Mouse (Mus musculus) right cerebral cortex, postnatal 4 days (tissue): ENCODE data around the gene Atcay.
A peak's percentile ranks its signal among the peaks of the same experiment; 100 is the strongest.
"Not testable (repeated sequence)": the region's sequence is repeated elsewhere in the genome, so short reads cannot be mapped to it uniquely, and the experiment has no call there.

Experiments
- DNase-seq: peaks from one replicate; pipeline ENCODE4 v3.0.0-alpha.2; 2022

Gene Atcay

DNA sequence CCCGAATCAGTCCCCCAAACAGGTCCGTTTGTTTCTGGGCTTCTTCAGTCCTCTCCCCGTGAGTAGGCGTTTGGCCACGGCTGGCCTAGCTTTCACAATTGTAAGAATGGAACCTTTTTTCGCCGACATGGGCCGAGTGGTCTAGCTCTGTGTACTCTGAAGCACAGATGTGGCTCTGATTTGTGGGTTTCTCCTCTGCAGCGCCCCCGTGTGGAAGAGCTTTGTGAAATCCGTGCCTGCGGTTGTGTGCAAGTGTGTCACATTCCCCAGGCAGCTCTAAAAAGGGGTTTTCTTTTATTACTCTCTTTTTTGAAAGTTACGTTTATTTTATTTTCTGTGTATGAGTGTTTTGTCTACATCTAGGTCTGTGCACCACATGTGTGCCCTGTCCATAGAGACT, 10.2 kb upstream of the Atcay start:
- DNase-seq = peak; percentile 78

DNA sequence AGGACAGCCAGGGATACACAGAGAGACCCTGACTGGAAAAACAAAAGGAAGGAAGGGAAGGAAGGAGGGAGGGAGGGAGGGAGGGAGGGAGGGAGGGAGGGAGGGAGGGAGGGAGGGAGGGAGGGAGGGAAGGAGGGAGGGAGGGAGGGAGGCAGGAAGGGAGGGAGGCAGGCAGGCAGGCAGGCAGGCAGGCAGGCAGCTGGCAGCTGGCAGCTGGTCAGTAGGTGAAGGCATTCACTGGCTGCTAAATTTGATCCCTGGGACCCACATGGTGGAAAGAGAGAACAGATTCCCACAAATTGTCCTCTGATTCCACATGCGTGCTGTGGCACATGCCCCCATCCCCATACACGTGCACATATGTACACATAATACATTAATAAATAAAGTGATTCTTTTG, 8.0 kb upstream of the Atcay start:
- no peak for DNase-seq

DNA sequence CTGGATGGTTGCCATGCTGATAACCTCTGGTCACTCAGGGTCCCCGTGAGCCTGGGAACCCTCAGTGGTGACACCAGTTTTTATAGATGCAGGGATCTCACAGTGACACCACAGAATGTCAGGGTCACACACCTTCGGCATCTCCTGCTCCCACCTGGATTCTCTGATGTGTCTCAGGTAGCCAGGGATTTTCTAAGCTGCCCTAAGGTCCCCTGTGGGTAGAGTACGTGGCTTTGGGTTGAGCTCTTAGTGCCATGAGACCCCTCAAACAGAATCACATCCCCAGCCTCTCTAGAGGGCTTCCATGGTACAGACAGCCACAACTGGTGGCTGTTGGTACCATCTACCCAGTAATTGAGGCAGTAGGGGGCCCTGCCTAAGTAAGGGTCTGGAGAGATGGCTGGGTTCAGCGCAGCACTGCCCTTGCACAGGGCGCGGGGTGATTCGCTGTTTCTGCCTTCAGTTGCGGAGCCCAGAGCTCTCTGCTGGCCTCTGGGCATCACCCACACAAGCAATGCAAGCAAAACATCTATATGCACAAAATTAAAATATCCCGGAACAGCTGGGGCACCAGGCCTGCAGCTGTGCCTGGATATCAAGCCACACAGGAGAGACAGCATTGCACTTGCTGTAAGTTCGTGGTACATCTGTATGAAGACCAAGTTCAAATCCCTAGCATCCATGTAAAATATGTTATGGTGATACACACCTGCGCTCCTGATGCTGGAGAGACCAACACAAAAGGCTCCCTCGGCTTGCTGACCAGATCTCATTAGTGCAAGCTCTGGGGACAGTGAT, 6.0 kb upstream of the Atcay start:
- no peak for DNase-seq

DNA sequence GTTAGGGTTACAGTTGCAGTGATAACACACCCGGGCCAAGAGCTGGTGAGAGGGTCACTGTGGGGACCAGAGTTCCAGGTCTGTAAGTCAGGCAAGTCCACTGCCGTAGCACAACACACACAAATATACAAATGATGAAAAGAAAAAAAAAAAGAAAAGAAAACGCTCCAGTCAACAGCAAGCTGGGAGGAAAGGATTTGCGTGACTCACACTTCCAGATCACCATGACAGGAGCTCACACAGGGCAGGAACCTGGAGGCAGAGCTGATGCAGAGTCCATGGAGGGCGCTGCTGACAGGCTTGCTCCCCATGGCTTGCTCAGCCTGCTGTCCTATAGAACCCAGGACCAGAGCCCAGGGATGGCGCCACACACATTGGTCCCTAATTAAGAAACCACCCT, 3.6 kb upstream of the Atcay start:
- no peak for DNase-seq

DNA sequence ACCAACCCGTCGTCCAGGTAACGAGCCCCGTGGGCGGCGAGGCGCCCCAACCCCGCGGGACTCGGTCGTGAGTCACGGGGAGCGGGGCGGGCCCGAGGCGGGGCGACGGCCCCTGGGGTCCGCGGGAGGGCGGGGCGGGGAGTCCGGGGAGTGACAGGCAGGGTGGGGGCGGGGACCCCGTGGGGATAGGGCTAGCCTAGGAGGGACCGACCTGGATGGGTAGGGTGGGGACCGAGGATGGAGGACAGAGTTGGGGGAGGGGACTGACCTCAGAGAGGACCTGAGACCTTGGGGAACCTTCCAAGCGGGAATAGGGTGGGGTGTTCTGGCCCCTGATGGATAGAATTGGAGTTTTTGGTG, 2.6 kb upstream of the Atcay start:
- no peak for DNase-seq

DNA sequence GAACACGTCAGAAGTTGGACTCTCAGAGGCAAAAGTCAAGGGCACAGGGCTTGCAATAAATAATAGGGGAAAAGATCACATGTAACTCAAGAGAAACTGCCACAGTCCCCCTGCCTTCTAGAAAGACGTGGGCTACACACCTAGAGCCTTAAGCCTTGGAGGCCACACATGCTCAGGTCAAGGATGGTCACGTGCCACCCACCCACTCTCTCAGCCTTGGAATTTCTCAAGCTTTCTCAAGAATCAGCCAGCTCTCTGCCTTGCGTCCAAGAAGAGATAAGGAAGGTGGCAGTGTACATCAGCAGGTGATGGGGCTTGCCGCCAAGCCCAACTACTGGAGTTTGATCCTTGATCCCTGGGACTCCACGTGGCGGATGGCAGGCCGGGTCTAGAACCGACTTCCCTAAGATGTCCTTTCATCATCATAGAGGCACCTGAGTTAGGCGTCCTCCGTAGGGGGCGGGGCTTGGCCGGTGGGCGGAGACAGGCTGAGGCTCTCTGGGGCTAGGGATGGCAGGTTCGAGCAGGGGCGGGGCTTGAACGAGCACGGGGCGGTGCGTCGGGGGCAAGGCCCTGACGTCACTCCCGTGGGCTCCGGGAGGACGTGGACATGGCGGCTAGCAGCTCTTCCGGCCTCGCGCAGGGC, 2.1 kb upstream of the Atcay start, which contains the start of gene Zfr2:
TSS of gene Zfr2 (plus strand) at position 576 of the 646 bp plus-strand sequence.
- peak; percentile 85 for DNase-seq

DNA sequence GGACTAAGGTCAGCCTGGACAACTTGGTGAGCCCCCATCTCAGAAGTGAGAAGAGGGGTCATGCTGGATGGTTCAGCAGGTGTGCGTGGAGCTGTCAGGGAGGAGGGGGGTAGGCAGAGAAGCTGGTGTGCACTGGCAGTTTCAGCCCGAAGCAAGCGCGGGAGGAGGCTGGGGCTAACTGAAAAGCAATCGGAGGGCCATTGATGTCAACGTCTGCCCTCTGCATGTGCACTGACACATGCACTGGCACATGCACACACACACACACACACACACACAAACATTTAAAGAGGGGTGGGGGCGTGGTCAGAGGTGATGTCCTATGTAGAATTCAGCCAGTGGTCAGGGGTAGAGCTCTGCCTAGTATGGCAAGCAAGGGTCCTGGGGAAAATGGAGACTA, 803 bp upstream of the Atcay start:
- DNase-seq = no peak

DNA sequence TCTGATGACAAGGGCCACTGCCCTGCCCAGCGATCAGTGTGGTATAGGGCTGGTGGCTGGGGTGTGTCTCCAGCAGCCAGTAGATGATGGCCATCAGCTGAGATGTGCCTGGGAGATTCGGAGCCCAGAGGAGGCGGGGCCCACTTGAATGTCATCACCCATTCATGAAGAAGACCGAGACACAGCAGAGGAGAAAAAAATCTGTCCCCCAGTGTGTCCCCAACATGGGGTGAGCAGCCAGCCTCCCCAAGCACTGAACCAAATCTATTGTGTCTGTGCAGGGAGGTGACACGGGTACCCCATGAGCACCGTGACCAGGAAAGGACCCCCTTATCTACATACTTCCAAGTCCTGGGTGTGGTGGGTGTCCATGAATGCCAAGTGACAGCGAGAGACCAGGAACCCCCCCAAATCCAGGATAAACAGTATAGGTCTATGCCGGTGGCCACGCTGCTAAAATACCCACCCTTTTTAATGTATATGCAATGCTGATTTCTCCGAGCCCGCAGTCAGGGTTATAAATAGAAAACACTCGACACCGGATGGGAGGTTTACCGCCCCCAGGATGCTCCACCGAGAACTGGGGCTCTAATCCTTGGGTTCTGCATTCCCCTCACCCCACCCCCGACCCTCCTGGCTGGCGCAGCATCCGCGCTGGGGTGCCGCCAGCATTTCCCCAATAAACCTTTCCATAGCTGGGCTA, 747 bp downstream of the Atcay start:
- no peak for DNase-seq

DNA sequence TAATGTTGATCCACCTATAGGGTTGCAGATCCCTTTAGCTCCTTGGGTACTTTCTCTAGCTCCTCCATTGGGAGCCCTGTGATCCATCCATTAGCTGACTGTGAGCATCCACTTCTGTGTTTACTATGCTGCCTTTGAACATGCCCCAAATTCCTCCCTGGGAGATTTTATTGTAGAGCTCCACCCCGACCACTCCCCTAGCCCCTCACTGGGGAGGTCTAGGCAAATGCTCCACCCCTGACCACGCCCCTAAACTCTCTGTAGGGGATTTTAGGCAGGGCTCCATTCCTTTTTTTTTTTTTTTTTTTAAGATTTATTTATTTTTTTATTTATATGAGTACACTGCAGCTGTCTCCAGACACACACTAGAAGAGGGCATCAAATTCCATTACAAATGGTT, 6.9 kb downstream of the Atcay start:
- DNase-seq = not testable (repeated sequence)

DNA sequence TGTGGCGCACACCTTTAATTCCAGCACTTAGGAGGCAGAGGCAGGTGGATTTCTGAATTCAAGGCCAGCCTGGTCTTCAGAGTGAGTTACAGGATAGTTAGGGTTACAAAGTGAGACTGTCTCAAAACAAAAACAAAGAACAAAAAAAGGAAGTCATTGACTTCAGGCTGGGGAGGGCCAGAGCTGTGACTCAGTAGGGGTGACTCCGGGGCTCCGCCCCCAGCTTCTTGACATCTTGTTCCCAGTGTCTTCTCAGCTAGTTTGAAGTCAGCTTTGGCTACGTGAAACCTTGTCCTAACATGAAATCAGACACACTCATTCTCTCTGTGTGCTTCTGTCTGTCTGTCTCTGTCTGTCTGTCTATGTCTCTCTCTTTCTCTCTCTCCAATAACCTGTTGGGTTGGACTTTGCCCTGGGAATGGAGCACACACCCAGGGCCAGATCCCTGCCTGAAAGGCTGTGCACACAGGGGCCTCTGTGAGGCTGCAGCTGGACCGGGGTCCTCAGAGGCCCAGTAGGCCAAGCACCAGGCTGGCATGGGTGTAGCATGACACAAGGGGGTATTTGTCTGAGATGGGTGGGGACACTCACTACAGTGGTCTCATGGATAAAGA, 9.1 kb downstream of the Atcay start:
- no peak for DNase-seq

DNA sequence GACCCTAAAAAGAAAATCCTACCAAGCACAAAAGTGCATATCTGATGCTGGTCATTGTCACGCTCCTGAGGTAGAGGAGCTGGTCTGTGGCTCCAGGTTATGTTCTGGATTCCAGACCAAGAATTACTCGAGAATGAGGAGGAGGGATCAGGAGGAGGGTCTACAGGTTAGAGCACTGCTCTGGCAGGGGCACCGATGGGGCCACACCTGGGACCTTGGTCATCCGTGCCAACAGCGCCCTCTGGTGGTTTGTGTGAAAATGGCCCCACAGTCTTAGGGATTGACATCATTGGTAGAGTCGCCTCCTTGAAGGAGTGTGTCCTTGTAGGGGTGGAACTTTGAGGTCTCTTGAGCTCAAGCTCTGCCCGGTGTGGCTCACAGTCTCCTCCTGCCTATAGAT, 12.7 kb downstream of the Atcay start:
- peak; percentile 66 for DNase-seq

DNA sequence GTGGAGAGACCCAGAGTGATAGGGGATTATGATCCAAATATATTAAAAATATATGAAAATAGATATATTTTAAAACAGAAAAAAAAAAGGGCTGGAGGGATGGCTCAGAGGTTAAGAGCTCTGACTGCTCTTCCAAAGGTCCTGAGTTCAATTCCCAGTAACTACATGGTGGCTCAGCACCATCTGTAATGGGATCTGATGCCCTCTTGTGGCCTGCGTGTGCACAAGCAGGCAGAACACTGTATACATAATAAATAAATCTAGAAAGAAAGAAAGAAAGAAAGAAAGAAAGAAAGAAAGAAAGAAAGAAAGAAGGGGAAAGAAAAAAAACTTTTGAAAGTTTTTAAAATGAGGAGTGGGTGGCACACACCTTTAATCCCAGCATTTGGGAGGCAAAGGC, 13.4 kb downstream of the Atcay start:
- not testable (repeated sequence) for DNase-seq

DNA sequence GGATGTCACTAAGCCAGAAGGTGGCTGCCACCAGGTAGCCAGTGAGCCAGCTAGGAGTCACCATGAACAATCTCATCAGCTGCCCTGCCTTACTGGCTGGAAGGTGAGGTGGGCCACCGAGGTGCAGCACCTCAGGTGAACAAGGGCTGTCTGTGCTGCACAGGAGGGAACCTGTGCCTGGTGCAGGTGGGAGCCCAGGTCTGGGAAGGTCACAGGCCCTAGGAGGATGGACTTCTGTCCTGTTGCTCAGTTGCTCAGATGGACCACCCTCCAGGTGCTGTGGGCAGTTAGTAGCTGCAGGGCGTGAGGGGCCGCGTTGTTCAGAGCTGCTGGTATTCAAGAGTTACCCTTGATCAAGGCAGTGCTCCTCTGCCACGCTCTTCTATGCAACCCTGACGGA, 13.8 kb downstream of the Atcay start:
- no peak for DNase-seq

DNA sequence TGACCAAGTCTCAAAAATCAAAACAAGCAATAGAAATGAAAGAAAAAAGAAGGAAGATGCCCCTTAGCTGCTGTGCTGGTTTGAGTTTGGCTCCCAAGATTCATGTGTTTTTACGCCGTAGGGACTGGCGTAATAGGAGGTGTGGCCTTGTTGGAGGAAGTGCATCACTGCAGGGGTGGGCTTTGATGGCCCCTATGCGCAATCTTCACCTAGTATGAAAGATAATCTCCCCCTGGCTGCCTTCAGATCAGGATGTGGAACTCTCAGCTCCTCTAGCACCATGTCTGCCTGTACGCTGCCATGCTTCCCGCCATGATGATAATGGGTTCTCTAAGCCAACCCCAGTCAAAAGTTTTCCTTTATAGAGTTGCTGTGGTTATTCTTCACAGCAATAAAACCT, 14.4 kb downstream of the Atcay start:
- DNase-seq = no peak

DNA sequence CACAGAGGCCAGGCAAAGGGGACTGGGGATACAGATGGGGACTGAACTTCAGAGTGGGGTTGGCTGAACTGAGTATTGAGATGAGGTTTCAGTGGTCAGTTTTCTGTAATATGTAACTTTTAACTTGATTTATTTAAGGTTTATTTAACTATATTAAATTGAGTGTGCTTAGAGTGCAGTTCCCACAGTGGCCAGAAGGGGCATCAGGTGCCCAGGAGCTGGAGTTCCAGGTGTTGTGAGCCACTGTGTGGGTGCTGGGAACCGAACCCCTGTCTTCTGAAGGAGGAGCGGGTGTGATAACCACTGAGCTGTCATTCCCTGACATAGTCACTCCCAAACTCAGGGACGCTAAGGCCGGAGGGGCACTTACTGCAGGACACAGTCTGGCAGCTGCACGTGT, 20.5 kb downstream of the Atcay start:
- no peak for DNase-seq

DNA sequence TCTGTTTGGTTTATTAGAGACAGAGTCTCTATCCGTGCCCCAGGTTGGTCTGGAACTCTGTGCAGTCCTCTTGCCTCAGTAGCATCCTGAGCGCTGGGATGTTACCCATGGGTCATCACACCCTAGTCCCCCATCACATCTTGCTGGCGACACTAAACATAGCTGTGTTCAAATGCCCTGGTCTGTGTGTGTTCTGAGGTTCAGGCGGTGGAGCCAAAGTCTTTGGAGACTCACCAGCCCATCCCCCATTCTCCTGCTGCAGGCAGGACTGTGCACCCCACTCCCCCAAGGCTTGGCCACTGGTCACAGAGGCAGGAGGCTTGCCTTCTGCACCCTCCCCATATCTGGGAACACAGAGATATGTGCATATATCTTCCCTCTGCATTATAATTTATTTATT, 26.5 kb downstream of the Atcay start:
- DNase-seq = no peak

DNA sequence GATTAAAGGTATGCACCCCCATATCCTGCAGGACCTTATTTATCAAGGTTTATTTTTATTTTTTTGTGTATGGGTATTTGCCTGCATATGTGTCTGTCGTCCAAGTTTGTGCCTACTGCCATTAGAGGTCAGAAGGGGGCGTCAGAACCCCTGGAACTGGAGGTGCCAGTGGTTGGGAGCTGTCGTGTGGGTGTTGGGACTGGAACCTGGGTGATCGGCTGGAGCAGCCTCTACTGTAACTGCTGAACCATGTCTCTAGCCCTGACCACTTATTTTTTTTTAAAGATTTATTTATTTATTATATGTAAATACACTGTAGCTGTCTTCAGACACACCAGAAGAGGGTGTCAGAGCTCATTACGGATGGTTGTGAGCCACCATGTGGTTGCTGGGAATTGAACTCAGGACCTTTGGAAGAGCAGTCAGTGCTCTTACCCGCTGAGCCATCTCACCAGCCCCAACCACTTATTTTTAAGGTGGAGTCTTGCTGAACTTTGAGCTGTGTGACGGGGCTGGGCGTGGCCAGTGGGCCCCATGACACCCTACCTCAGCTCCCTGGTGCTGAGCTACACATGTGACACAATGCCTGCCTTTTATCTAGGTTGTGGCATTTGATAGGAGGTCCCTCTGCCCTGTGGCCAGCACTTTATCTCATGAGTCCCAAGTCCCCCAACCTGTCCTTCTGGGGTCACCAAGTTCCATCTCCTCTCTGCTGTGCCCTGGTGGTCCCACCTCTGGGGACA, 27.5 kb downstream of the Atcay start:
- DNase-seq = no peak

DNA sequence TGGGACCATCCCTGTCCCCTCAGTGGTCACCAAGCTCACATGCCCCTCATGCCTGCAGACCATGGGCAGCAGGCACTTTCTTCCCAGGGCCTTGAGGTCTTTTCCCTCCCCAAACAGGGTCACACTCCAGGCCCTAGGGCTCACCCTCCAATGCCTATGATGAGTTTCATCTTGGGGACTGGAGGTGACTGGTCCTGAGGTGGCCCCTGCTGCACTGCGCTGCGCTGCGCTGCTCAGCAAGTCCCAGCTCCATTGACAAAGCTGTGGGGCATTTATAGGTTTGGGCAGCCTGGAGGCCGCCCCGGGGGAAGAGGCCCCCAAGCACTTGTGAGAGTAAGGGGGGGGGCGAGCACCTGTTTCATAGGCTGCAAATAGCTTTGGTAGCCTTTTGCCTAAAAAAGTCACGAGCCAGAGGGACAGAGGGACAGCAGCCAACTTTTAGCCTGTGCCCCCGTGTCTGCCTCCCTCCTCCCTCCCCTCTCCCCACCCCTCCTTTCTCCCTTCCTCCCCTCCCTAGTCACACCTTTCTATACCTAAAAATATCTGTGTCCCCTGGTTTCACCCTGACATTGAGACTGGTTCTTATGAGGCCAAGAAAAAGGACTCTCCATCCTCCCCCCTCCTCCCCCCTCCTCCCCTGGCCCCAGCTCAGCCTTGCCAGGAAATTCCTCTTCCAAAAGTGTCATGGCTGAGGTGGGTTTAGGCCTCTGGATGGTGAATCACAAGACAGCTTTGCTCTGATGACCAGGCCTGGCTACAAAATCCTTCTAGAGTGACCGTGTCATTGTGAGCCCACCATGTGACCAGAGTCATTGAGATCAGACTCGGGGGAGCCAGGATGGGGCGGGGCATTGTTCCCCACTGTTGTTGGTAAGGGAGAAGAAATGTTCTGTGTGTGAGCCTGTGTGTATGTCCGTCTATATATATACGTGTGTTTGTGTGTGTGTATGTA, 28.6 kb downstream of the Atcay start, which contains the start of gene Nmrk2:
TSS of gene Nmrk2 (minus strand) at position 245 of the 952 bp plus-strand sequence.
- DNase-seq = no peak

DNA sequence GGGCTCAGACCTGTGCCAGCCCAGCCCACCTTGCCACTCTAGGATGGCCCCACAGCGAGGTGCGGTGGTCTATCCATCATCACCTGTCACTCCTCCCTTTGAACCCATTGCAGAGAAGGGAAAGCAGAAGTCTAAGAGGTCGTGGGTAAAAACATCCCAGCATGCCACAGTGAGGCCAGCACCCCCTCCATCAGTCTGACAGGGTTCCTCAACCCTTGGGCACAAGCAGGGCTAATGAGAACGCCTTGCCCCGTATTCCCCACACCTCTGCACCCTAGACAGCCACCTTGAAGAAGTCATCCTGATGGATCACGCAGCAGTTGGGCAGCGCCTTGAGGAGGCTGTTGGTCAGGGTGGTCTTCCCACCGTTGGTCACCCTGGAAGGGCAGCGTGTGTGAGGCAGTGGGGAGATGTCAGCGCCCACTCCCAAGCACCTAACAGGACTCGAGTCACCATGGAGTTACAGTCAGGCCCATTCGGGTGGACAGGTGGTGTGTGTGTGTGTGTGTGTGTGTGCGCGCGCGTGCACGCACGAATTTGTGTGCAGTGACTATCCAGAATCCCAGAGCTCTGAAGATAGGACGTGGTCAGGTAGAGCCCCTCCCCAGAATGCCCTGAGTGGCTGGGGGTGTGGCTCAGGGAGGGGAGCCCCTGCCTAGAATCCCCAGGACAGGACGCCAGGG, 29.9 kb downstream of the Atcay start:
- DNase-seq = no peak

DNA sequence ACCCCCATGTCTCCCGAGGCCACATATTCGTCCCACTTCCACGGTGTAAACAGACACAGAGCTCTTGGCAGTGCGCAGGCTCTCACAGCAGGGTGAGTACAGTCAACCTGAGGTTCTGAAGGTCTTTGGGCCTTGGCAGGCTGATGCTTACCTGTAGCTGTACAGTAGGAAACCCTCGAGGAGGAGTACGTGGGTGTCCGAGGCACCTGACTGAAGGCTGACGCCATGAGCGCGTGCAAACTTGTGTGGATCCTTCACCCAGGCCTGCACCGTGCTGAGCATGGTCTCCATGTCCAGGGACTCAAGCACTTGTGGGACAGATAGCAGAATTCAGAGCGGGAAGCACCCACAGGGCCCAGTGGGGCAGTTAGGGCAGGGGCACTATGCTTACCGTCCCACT, 30.5 kb downstream of the Atcay start:
- DNase-seq = no peak

DNA sequence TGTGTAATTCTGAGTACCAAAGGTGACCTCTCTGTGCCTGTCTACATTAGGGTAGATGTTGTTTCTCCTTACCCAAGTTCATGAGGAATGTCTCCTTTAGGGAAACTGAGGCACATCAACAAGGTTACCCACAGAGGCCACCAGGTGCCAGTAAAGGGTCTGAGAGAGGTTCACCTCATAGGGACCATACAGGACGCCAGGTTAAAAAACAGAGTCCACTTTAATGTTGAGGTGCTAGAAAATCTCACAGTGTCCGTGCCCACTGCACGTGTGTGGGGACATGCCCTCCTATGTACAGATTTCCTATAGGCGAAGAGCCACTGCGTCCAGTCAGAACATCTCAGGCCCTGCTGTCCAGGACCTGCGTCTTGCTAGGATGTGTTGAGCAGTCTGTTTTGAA, 31.6 kb downstream of the Atcay start:
- no peak for DNase-seq
